Mouse (Mus musculus): ENCODE measurements at regions not wholly inside any gene's neighbourhood (a gene's known extent, or its start where the extent isn't known, plus 50 kb on each side); places are given as distances from the start of the nearest gene placed in this dataset.

- no peak for ATAC-seq (ENCODE audit: low read depth)
- no peaks in the 10 kb centered on the region for H3K4me1 ChIP-seq (replicated peaks; ENCODE audit: control insufficient read depth, insufficient read depth, low read length)
- no peaks in the 10 kb centered on the region for H3K27me3 ChIP-seq (ENCODE audit: control insufficient read depth, insufficient read depth, low read depth, low read length)
- H3K4me3 ChIP-seq (ENCODE audit: low read length) = no peak overlapping the region
- H3K9me3 ChIP-seq (ENCODE audit: control insufficient read depth, low read length) = no peaks in the 10 kb centered on the region
- WGBS = 85% methylated on average over 2 of the region's 2 CpGs
- no peaks in the 10 kb centered on the region for H3K36me3 ChIP-seq (ENCODE audit: control insufficient read depth, insufficient read depth, low read length)
- no peak overlapping the region for H3K27ac ChIP-seq (ENCODE audit: low read length)
- no peak overlapping the region for H3K4me2 ChIP-seq (ENCODE audit: low read depth, low read length)
- H3K9ac ChIP-seq (ENCODE audit: low read length) = no peak overlapping the region
Measured at GRCm38 (mm10) chr9:69617328-69617727, 143.4 kb downstream of the Foxb1 start.

- no peak overlapping the region for H3K27ac ChIP-seq (ENCODE audit: low read length)
- no peaks in the 10 kb centered on the region for H3K9me3 ChIP-seq (ENCODE audit: control insufficient read depth, low read length)
- no peak overlapping the region for H3K4me2 ChIP-seq (ENCODE audit: low read depth, low read length)
- no peak overlapping the region for H3K4me3 ChIP-seq (ENCODE audit: low read length)
- ATAC-seq (ENCODE audit: low read depth) = no peak
- H3K27me3 ChIP-seq (ENCODE audit: control insufficient read depth, insufficient read depth, low read depth, low read length) = no peaks in the 10 kb centered on the region; the same call in 1 of the 2 replicates
- 43% methylated on average over 8 of the region's 8 CpGs for WGBS
- H3K36me3 ChIP-seq (ENCODE audit: control insufficient read depth, insufficient read depth, low read length) = no peaks in the 10 kb centered on the region
- no peak overlapping the region for H3K9ac ChIP-seq (ENCODE audit: low read length)
- H3K4me1 ChIP-seq (replicated peaks; ENCODE audit: control insufficient read depth, insufficient read depth, low read length) = no peaks in the 10 kb centered on the region
Measured at GRCm38 (mm10) chr9:69597472-69597871, 144.1 kb downstream of the Anxa2 start.

GRCm38 (mm10) chr9:69592329-69593062, 139.1 kb downstream of the Anxa2 start:
- WGBS = 69% methylated on average over 15 of the region's 15 CpGs
- no peak overlapping the region for H3K9ac ChIP-seq (ENCODE audit: low read length)
- H3K4me3 ChIP-seq (ENCODE audit: low read length) = no peak overlapping the region
- H3K27ac ChIP-seq (ENCODE audit: low read length) = no peak overlapping the region
- H3K9me3 ChIP-seq (ENCODE audit: control insufficient read depth, low read length) = no peaks in the 10 kb centered on the region
- H3K36me3 ChIP-seq (ENCODE audit: control insufficient read depth, insufficient read depth, low read length) = no peaks in the 10 kb centered on the region
- H3K4me1 ChIP-seq (replicated peaks; ENCODE audit: control insufficient read depth, insufficient read depth, low read length) = no peaks in the 10 kb centered on the region
- no peak overlapping the region for H3K4me2 ChIP-seq (ENCODE audit: low read depth, low read length)
- no peak for ATAC-seq (ENCODE audit: low read depth)
- no peaks in the 10 kb centered on the region; the same call in 1 of the 2 replicates for H3K27me3 ChIP-seq (ENCODE audit: control insufficient read depth, insufficient read depth, low read depth, low read length)

GRCm38 (mm10) chr9:69588846-69589245, 135.4 kb downstream of the Anxa2 start:
- Histone ChIP-seq H3K4me1 (replicated peaks; ENCODE audit: control insufficient read depth, insufficient read depth, low read length) (no peaks in the 10 kb centered on the region), H3K27me3 (ENCODE audit: control insufficient read depth, insufficient read depth, low read depth, low read length) (no peaks in the 10 kb centered on the region), H3K4me3 (ENCODE audit: low read length) (no peak overlapping the region), H3K9ac (ENCODE audit: low read length) (no peak overlapping the region), H3K36me3 (ENCODE audit: control insufficient read depth, insufficient read depth, low read length) (no peaks in the 10 kb centered on the region), H3K9me3 (ENCODE audit: control insufficient read depth, low read length) (no peaks in the 10 kb centered on the region), H3K4me2 (ENCODE audit: low read depth, low read length) (no peak overlapping the region), H3K27ac (ENCODE audit: low read length) (no peak overlapping the region)
- ATAC-seq (ENCODE audit: low read depth) = no peak
- 76% methylated on average over 4 of the region's 4 CpGs for WGBS

GRCm38 (mm10) chr9:69587096-69587495, 133.7 kb downstream of the Anxa2 start:
- H3K4me2 ChIP-seq (ENCODE audit: low read depth, low read length) = no peak overlapping the region
- no peak overlapping the region for H3K9ac ChIP-seq (ENCODE audit: low read length)
- 56% methylated on average over 3 of the region's 3 CpGs for WGBS
- H3K4me3 ChIP-seq (ENCODE audit: low read length) = no peak overlapping the region
- H3K36me3 ChIP-seq (ENCODE audit: control insufficient read depth, insufficient read depth, low read length) = no peaks in the 10 kb centered on the region
- no peak overlapping the region for H3K27ac ChIP-seq (ENCODE audit: low read length)
- H3K4me1 ChIP-seq (replicated peaks; ENCODE audit: control insufficient read depth, insufficient read depth, low read length) = no peaks in the 10 kb centered on the region
- ATAC-seq (ENCODE audit: low read depth) = no peak
- no peaks in the 10 kb centered on the region for H3K27me3 ChIP-seq (ENCODE audit: control insufficient read depth, insufficient read depth, low read depth, low read length)
- no peaks in the 10 kb centered on the region for H3K9me3 ChIP-seq (ENCODE audit: control insufficient read depth, low read length)

GRCm38 (mm10) chr9:69581236-69581635, 127.8 kb downstream of the Anxa2 start:
- Histone ChIP-seq H3K9me3 (ENCODE audit: control insufficient read depth, low read length) (0 out of 2 replicates have a peak, but pooled peaks cover 2% of the 10 kb centered on the region), H3K4me2 (ENCODE audit: low read depth, low read length) (no peak overlapping the region)

GRCm38 (mm10) chr9:69577661-69578405, 124.4 kb downstream of the Anxa2 start:
- Histone ChIP-seq H3K4me1 (replicated peaks; ENCODE audit: control insufficient read depth, insufficient read depth, low read length) (no peaks in the 10 kb centered on the region), H3K27ac (ENCODE audit: low read length) (no peak overlapping the region), H3K27me3 (ENCODE audit: control insufficient read depth, insufficient read depth, low read depth, low read length) (peaks cover 5% of the 10 kb centered on the region), H3K4me3 (ENCODE audit: low read length) (no peak overlapping the region), H3K9ac (ENCODE audit: low read length) (no peak overlapping the region), H3K4me2 (ENCODE audit: low read depth, low read length) (no peak overlapping the region), H3K36me3 (ENCODE audit: control insufficient read depth, insufficient read depth, low read length) (no peaks in the 10 kb centered on the region), H3K9me3 (ENCODE audit: control insufficient read depth, low read length) (0 out of 2 replicates have a peak, but pooled peaks cover 2% of the 10 kb centered on the region)
- WGBS = 88% methylated on average over 10 of the region's 10 CpGs
- ATAC-seq (ENCODE audit: low read depth) = no peak

More at GRCm38 (mm10) chr9:69581236-69581635, 127.8 kb downstream of the Anxa2 start:
- Histone ChIP-seq H3K27me3 (ENCODE audit: control insufficient read depth, insufficient read depth, low read depth, low read length) (no peaks in the 10 kb centered on the region), H3K4me3 (ENCODE audit: low read length) (no peak overlapping the region), H3K4me1 (replicated peaks; ENCODE audit: control insufficient read depth, insufficient read depth, low read length) (no peaks in the 10 kb centered on the region), H3K36me3 (ENCODE audit: control insufficient read depth, insufficient read depth, low read length) (no peaks in the 10 kb centered on the region), H3K9ac (ENCODE audit: low read length) (no peak overlapping the region), H3K27ac (ENCODE audit: low read length) (no peak overlapping the region)
- no peak for ATAC-seq (ENCODE audit: low read depth)

GRCm38 (mm10) chr9:69575386-69575785, 122.0 kb downstream of the Anxa2 start:
- Histone ChIP-seq H3K27ac (ENCODE audit: low read length) (no peak overlapping the region), H3K4me1 (replicated peaks; ENCODE audit: control insufficient read depth, insufficient read depth, low read length) (no peaks in the 10 kb centered on the region), H3K9me3 (ENCODE audit: control insufficient read depth, low read length) (no peaks in the 10 kb centered on the region), H3K36me3 (ENCODE audit: control insufficient read depth, insufficient read depth, low read length) (no peaks in the 10 kb centered on the region), H3K9ac (ENCODE audit: low read length) (no peak overlapping the region), H3K27me3 (ENCODE audit: control insufficient read depth, insufficient read depth, low read depth, low read length) (peaks cover 5% of the 10 kb centered on the region), H3K4me3 (ENCODE audit: low read length) (no peak overlapping the region), H3K4me2 (ENCODE audit: low read depth, low read length) (no peak overlapping the region)
- 48% methylated on average over 14 of the region's 14 CpGs for whole genome bisulfite sequencing
- ATAC-seq (ENCODE audit: low read depth) = no peak

GRCm38 (mm10) chr9:69568631-69569230, 115.3 kb downstream of the Anxa2 start:
- ATAC-seq (ENCODE audit: low read depth) = peak; percentile 76
- no peak overlapping the region for H3K4me3 ChIP-seq (ENCODE audit: low read length)
- 37% methylated on average over 13 of the region's 13 CpGs for WGBS
- no peaks in the 10 kb centered on the region for H3K9me3 ChIP-seq (ENCODE audit: control insufficient read depth, low read length)
- peaks cover 15% of the 10 kb centered on the region; the same call in 1 of the 2 replicates for H3K27me3 ChIP-seq (ENCODE audit: control insufficient read depth, insufficient read depth, low read depth, low read length)
- no peaks in the 10 kb centered on the region for H3K4me1 ChIP-seq (replicated peaks; ENCODE audit: control insufficient read depth, insufficient read depth, low read length)
- no peaks in the 10 kb centered on the region for H3K36me3 ChIP-seq (ENCODE audit: control insufficient read depth, insufficient read depth, low read length)
- H3K27ac ChIP-seq (ENCODE audit: low read length) = no peak overlapping the region
- no peak overlapping the region for H3K9ac ChIP-seq (ENCODE audit: low read length)
- no peak overlapping the region for H3K4me2 ChIP-seq (ENCODE audit: low read depth, low read length)

Data from lung, embryonic 16.5 days (tissue).